Mouse (Mus musculus) ES-CJ7 (cell line): ENCODE measurements around the gene Man1a.

ENCODE experiments used
- DNase-seq: peaks from one replicate; pipeline ENCODE4 v3.0.0; 2011; ENCODE audit warnings: low read depth, low spot score

The Man1a gene

GRCm38 (mm10) chr10:53915719-53916118, 160.7 kb downstream of the Man1a start:
- no peak for DNase-seq

- DNase-seq = no peak
Measured at GRCm38 (mm10) chr10:53914974-53915609, 161.3 kb downstream of the Man1a start.

- DNase-seq = no peak
Measured at GRCm38 (mm10) chr10:53913546-53914312, 162.7 kb downstream of the Man1a start.

- no peak for DNase-seq
Measured at GRCm38 (mm10) chr10:53889512-53889911, 186.9 kb downstream of the Man1a start.

- DNase-seq = peak; percentile 26
Measured at GRCm38 (mm10) chr10:53888382-53889110, 187.9 kb downstream of the Man1a start.

GRCm38 (mm10) chr10:53886475-53886874, 189.9 kb downstream of the Man1a start:
- DNase-seq = no peak

- DNase-seq = no peak
Measured at GRCm38 (mm10) chr10:53881310-53881709, 195.1 kb downstream of the Man1a start.

- no peak for DNase-seq
Measured at GRCm38 (mm10) chr10:53875896-53876295, 200.5 kb downstream of the Man1a start.

- DNase-seq = no peak
Measured at GRCm38 (mm10) chr10:53874191-53874590, 202.2 kb downstream of the Man1a start.

- peak; percentile 44 for DNase-seq
Measured at GRCm38 (mm10) chr10:53863486-53864357, 212.7 kb downstream of the Man1a start.

- no peak for DNase-seq
Measured at GRCm38 (mm10) chr10:53859879-53860278, 216.5 kb downstream of the Man1a start.

GRCm38 (mm10) chr10:53859224-53859623, 217.2 kb downstream of the Man1a start:
- peak; percentile 3 for DNase-seq
